In genomic region chr7:64451861-64452382, GRCm38 (mm10) we compare ENCODE assay signal across 17 mouse cellular contexts. TPM values are rescaled to one million over a fixed set of nuclear protein-coding genes. Genes with fewer than 3 reads are reported as not detected.
DNase-seq lines count a peak whose midpoint lies in the region; ATAC-seq and TF ChIP-seq lines count a peak whose summit lies in the region.
"Had no signal": no experiment of that assay in that cellular context is flagged by ENCODE, and none has a peak within 500 bp of the region (broad histone marks: within the 10 kb centered on the region; RNA-seq: fewer than 3 reads in every experiment).

No protein-coding gene starts in this region.

- no peaks in the 10 kb centered on the region for H3K36me3 ChIP-seq in forebrain, embryonic 13.5 days (ENCODE audit: poor library complexity, severe bottlenecking)
- no peaks in the 10 kb centered on the region for H3K36me3 ChIP-seq in forebrain, embryonic 10.5 days (replicated peaks)
- H3K36me3 ChIP-seq in midbrain, postnatal 0 days (ENCODE audit: insufficient read depth, low read length): no peaks in the 10 kb centered on the region
- H3K36me3 ChIP-seq in midbrain, embryonic 11.5 days (ENCODE audit: control insufficient read depth, insufficient read depth, low read length): no peaks in the 10 kb centered on the region
- H3K36me3 ChIP-seq in forebrain, postnatal 0 days (ENCODE audit: insufficient read depth): no peaks in the 10 kb centered on the region
- H3K36me3 ChIP-seq in neural tube, embryonic 13.5 days: no peaks in the 10 kb centered on the region
- H3K36me3 ChIP-seq in heart, embryonic 10.5 days: no peaks in the 10 kb centered on the region
- H3K36me3 ChIP-seq: limb, embryonic 12.5 days; liver, embryonic 15.5 days had no signal

- peaks cover 19% of the 10 kb centered on the region for H3K4me1 ChIP-seq in forebrain, embryonic 13.5 days
- 0 out of 2 replicates have a peak, but pooled peaks cover 3% of the 10 kb centered on the region for H3K4me1 ChIP-seq in forebrain, embryonic 10.5 days
- no peaks in the 10 kb centered on the region for H3K4me1 ChIP-seq in midbrain, postnatal 0 days (ENCODE audit: insufficient read depth, low read length)
- H3K4me1 ChIP-seq in midbrain, embryonic 11.5 days (ENCODE audit: control insufficient read depth, insufficient read depth, low read length): no peaks in the 10 kb centered on the region
- peaks cover 8% of the 10 kb centered on the region; the same call in 1 of the 2 replicates for H3K4me1 ChIP-seq in forebrain, postnatal 0 days (ENCODE audit: insufficient read depth)
- peaks cover 10% of the 10 kb centered on the region; the same call in 1 of the 2 replicates for H3K4me1 ChIP-seq in neural tube, embryonic 13.5 days (replicated peaks)
- no peaks in the 10 kb centered on the region for H3K4me1 ChIP-seq in heart, embryonic 10.5 days
- H3K4me1 ChIP-seq: limb, embryonic 12.5 days; liver, embryonic 15.5 days had no signal

- DNase-seq in forebrain, embryonic 10.5 days (ENCODE audit: extremely low spot score, low spot score): no peak
- DNase-seq in midbrain, postnatal 0 days (ENCODE audit: low spot score): peak; percentile 23
- DNase-seq in midbrain, embryonic 11.5 days (ENCODE audit: low spot score, missing footprints): no peak
- DNase-seq in forebrain, postnatal 0 days: no peak
- no peak for DNase-seq in heart, embryonic 10.5 days (ENCODE audit: low spot score)
- DNase-seq: B cell, adult 2 months; gastrocnemius, postnatal 14 days; kidney, adult 11 months; kidney, postnatal 14 days; lung, postnatal 14 days; thymus, adult 18-20 months had no signal

- no peak overlapping the region for H3K4me3 ChIP-seq in forebrain, embryonic 13.5 days
- H3K4me3 ChIP-seq in forebrain, embryonic 10.5 days: no peak overlapping the region
- H3K4me3 ChIP-seq in midbrain, postnatal 0 days (ENCODE audit: low read depth, low read length): no peak overlapping the region
- no peak overlapping the region for H3K4me3 ChIP-seq in midbrain, embryonic 11.5 days (ENCODE audit: low read depth, low read length)
- H3K4me3 ChIP-seq in forebrain, postnatal 0 days (ENCODE audit: low read depth, low read length): no peak overlapping the region
- H3K4me3 ChIP-seq in neural tube, embryonic 13.5 days: no peak overlapping the region
- no peak overlapping the region for H3K4me3 ChIP-seq in heart, embryonic 10.5 days
- H3K4me3 ChIP-seq: limb, embryonic 12.5 days; liver, embryonic 15.5 days had no signal

- no peak for TF ChIP-seq CTCF in midbrain, postnatal 0 days (IDR thresholded peaks at IDR 0.05)
- TF ChIP-seq CTCF in forebrain, postnatal 0 days (IDR thresholded peaks at IDR 0.05; ENCODE audit: low read depth): no peak

- no peak overlapping the region for H3K4me2 ChIP-seq in forebrain, embryonic 13.5 days
- H3K4me2 ChIP-seq in midbrain, postnatal 0 days (ENCODE audit: low read depth, low read length, poor library complexity, severe bottlenecking): no peak overlapping the region
- no peak overlapping the region for H3K4me2 ChIP-seq in midbrain, embryonic 11.5 days
- no peak overlapping the region for H3K4me2 ChIP-seq in forebrain, postnatal 0 days (ENCODE audit: low read depth)
- no peak overlapping the region for H3K4me2 ChIP-seq in neural tube, embryonic 13.5 days
- H3K4me2 ChIP-seq: limb, embryonic 12.5 days; liver, embryonic 15.5 days had no signal

- H3K9ac ChIP-seq in forebrain, embryonic 13.5 days: no peak overlapping the region
- H3K9ac ChIP-seq in midbrain, postnatal 0 days (replicated peaks; ENCODE audit: low read length, poor library complexity, severe bottlenecking): no peak overlapping the region
- H3K9ac ChIP-seq in midbrain, embryonic 11.5 days (ENCODE audit: low read length): no peak overlapping the region
- no peak overlapping the region for H3K9ac ChIP-seq in forebrain, postnatal 0 days
- no peak overlapping the region for H3K9ac ChIP-seq in neural tube, embryonic 13.5 days
- H3K9ac ChIP-seq: limb, embryonic 12.5 days; liver, embryonic 15.5 days had no signal

- no peaks in the 10 kb centered on the region for H3K9me3 ChIP-seq in forebrain, embryonic 13.5 days (replicated peaks)
- no peaks in the 10 kb centered on the region for H3K9me3 ChIP-seq in forebrain, embryonic 10.5 days
- H3K9me3 ChIP-seq in midbrain, postnatal 0 days (ENCODE audit: low read length): no peaks in the 10 kb centered on the region
- H3K9me3 ChIP-seq in midbrain, embryonic 11.5 days (ENCODE audit: control insufficient read depth, low read length): no peaks in the 10 kb centered on the region
- H3K9me3 ChIP-seq in forebrain, postnatal 0 days (ENCODE audit: low read length): no peaks in the 10 kb centered on the region
- H3K9me3 ChIP-seq in neural tube, embryonic 13.5 days: no peaks in the 10 kb centered on the region
- H3K9me3 ChIP-seq in heart, embryonic 10.5 days: no peaks in the 10 kb centered on the region
- H3K9me3 ChIP-seq: limb, embryonic 12.5 days; liver, embryonic 15.5 days had no signal

- ATAC-seq in forebrain, embryonic 13.5 days: no peak
- no peak for ATAC-seq in midbrain, postnatal 0 days (ENCODE audit: low FRiP score)
- no peak for ATAC-seq in midbrain, embryonic 11.5 days (ENCODE audit: low FRiP score)
- ATAC-seq in forebrain, postnatal 0 days: peak; percentile 41
- 0 out of 2 replicates have a peak, but pooled peaks have one; percentile 48 for ATAC-seq in neural tube, embryonic 13.5 days (ENCODE audit: low read depth)
- no peak for ATAC-seq in monocyte, adult 5-6 weeks (replicated peaks; ENCODE audit: insufficient number of reproducible peaks, low FRiP score, low TSS enrichment, poor library complexity, severe bottlenecking)
- ATAC-seq: Patski had no signal

- peak overlapping the region; percentile 74 for H3K27ac ChIP-seq in forebrain, embryonic 13.5 days
- H3K27ac ChIP-seq in forebrain, embryonic 10.5 days: no peak overlapping the region
- H3K27ac ChIP-seq in midbrain, postnatal 0 days (ENCODE audit: low read depth, low read length): no peak overlapping the region
- no peak overlapping the region for H3K27ac ChIP-seq in midbrain, embryonic 11.5 days (ENCODE audit: low read depth, low read length)
- H3K27ac ChIP-seq in forebrain, postnatal 0 days (ENCODE audit: low read depth, low read length): peak overlapping the region; percentile 50
- peak overlapping the region; percentile 3; the same call in 1 of the 2 replicates for H3K27ac ChIP-seq in neural tube, embryonic 13.5 days (replicated peaks)
- no peak overlapping the region for H3K27ac ChIP-seq in heart, embryonic 10.5 days
- H3K27ac ChIP-seq: limb, embryonic 12.5 days; liver, embryonic 15.5 days had no signal

- WGBS in forebrain, embryonic 13.5 days: 81% methylated on average over 5 of the region's 5 CpGs
- 90% methylated on average over 5 of the region's 5 CpGs for WGBS in forebrain, embryonic 10.5 days
- 87% methylated on average over 5 of the region's 5 CpGs for WGBS in midbrain, postnatal 0 days
- 85% methylated on average over 5 of the region's 5 CpGs for WGBS in midbrain, embryonic 11.5 days
- WGBS in forebrain, postnatal 0 days: 75% methylated on average over 5 of the region's 5 CpGs
- 83% methylated on average over 5 of the region's 5 CpGs for WGBS in neural tube, embryonic 13.5 days
- WGBS in heart, embryonic 10.5 days: 70% methylated on average over 5 of the region's 5 CpGs

- no peaks in the 10 kb centered on the region for H3K27me3 ChIP-seq in forebrain, embryonic 13.5 days
- no peaks in the 10 kb centered on the region for H3K27me3 ChIP-seq in forebrain, embryonic 10.5 days (ENCODE audit: poor library complexity, severe bottlenecking)
- no peaks in the 10 kb centered on the region for H3K27me3 ChIP-seq in midbrain, postnatal 0 days (ENCODE audit: insufficient read depth, low read length)
- no peaks in the 10 kb centered on the region for H3K27me3 ChIP-seq in midbrain, embryonic 11.5 days (ENCODE audit: control insufficient read depth, insufficient read depth, low read length)
- H3K27me3 ChIP-seq in forebrain, postnatal 0 days (ENCODE audit: insufficient read depth, low read length): no peaks in the 10 kb centered on the region
- H3K27me3 ChIP-seq in neural tube, embryonic 13.5 days: no peaks in the 10 kb centered on the region
- no peaks in the 10 kb centered on the region for H3K27me3 ChIP-seq in heart, embryonic 10.5 days (ENCODE audit: insufficient read depth, poor library complexity, severe bottlenecking)
- H3K27me3 ChIP-seq: limb, embryonic 12.5 days; liver, embryonic 15.5 days had no signal

RNA-seq across cellular contexts. Expression of gene Apba2, which starts 49.6 kb away (rescaled TPM):
- polyA plus RNA-seq in forebrain, embryonic 13.5 days (2015; fragmentation: Nextera tagmentation; extraction: Ambion mirVana): 115 and 132 TPM in 2 replicates
- polyA plus RNA-seq in forebrain, embryonic 10.5 days (2016; fragmentation: Nextera tagmentation; extraction: Ambion mirVana): 42.3 and 46.1 TPM in 2 replicates
- total RNA-seq in midbrain, postnatal 0 days (2014; rRNA removed): 374 and 379 TPM in 2 replicates
- 185 and 199 TPM in 2 replicates for polyA plus RNA-seq in midbrain, postnatal 0 days (2015; fragmentation: Nextera tagmentation; extraction: Ambion mirVana)
- 68.3 and 82.4 TPM in 2 replicates for polyA plus RNA-seq in midbrain, embryonic 11.5 days (2014; fragmentation: Nextera tagmentation; extraction: Ambion mirVana)
- 332 and 333 TPM in 2 replicates for total RNA-seq in forebrain, postnatal 0 days (2014; rRNA removed)
- polyA plus RNA-seq in forebrain, postnatal 0 days (2015; fragmentation: Nextera tagmentation; extraction: Ambion mirVana): 164 and 227 TPM in 2 replicates
- polyA plus RNA-seq in neural tube, embryonic 13.5 days (2015; fragmentation: Nextera tagmentation; extraction: Ambion mirVana): 132 and 141 TPM in 2 replicates
- not detected in 3 replicates for total RNA-seq in monocyte, adult 5-6 weeks (2017)
- polyA plus RNA-seq in heart, embryonic 10.5 days (2016; fragmentation: Nextera tagmentation; extraction: Ambion mirVana): 0.28 and 1.0 TPM in 2 replicates
- polyA plus RNA-seq: Patski had no signal

RNA-seq across cellular contexts. Expression of gene Mcee, which starts 59.5 kb away (rescaled TPM):
- 39.1 and 44.9 TPM in 2 replicates for polyA plus RNA-seq in forebrain, embryonic 13.5 days (2015; fragmentation: Nextera tagmentation; extraction: Ambion mirVana)
- polyA plus RNA-seq in forebrain, embryonic 10.5 days (2016; fragmentation: Nextera tagmentation; extraction: Ambion mirVana): 40.3 and 43.8 TPM in 2 replicates
- total RNA-seq in midbrain, postnatal 0 days (2014; rRNA removed): 12.2 and 14.7 TPM in 2 replicates
- 43.6 and 44.2 TPM in 2 replicates for polyA plus RNA-seq in midbrain, postnatal 0 days (2015; fragmentation: Nextera tagmentation; extraction: Ambion mirVana)
- polyA plus RNA-seq in midbrain, embryonic 11.5 days (2014; fragmentation: Nextera tagmentation; extraction: Ambion mirVana): 43.2 and 45.6 TPM in 2 replicates
- 12.4 and 13.7 TPM in 2 replicates for total RNA-seq in forebrain, postnatal 0 days (2014; rRNA removed)
- 38.4 and 41.6 TPM in 2 replicates for polyA plus RNA-seq in forebrain, postnatal 0 days (2015; fragmentation: Nextera tagmentation; extraction: Ambion mirVana)
- 35.5 and 47.7 TPM in 2 replicates for polyA plus RNA-seq in neural tube, embryonic 13.5 days (2015; fragmentation: Nextera tagmentation; extraction: Ambion mirVana)
- total RNA-seq in monocyte, adult 5-6 weeks (2017): 24.9 to 27.4 TPM (median 26.5 TPM) in 3 replicates
- 58.2 and 73.7 TPM in 2 replicates for polyA plus RNA-seq in heart, embryonic 10.5 days (2016; fragmentation: Nextera tagmentation; extraction: Ambion mirVana)

RNA-seq across cellular contexts. Expression of gene Mphosph10, which starts 59.9 kb away (rescaled TPM):
- polyA plus RNA-seq in forebrain, embryonic 13.5 days (2015; fragmentation: Nextera tagmentation; extraction: Ambion mirVana): 38.0 and 39.3 TPM in 2 replicates
- 58.8 and 64.7 TPM in 2 replicates for polyA plus RNA-seq in forebrain, embryonic 10.5 days (2016; fragmentation: Nextera tagmentation; extraction: Ambion mirVana)
- total RNA-seq in midbrain, postnatal 0 days (2014; rRNA removed): 5.4 and 10.1 TPM in 2 replicates
- 19.2 and 20.3 TPM in 2 replicates for polyA plus RNA-seq in midbrain, postnatal 0 days (2015; fragmentation: Nextera tagmentation; extraction: Ambion mirVana)
- 57.2 and 61.0 TPM in 2 replicates for polyA plus RNA-seq in midbrain, embryonic 11.5 days (2014; fragmentation: Nextera tagmentation; extraction: Ambion mirVana)
- 17.3 and 18.9 TPM in 2 replicates for total RNA-seq in forebrain, postnatal 0 days (2014; rRNA removed)
- polyA plus RNA-seq in forebrain, postnatal 0 days (2015; fragmentation: Nextera tagmentation; extraction: Ambion mirVana): 20.0 and 21.5 TPM in 2 replicates
- polyA plus RNA-seq in neural tube, embryonic 13.5 days (2015; fragmentation: Nextera tagmentation; extraction: Ambion mirVana): 30.1 and 35.9 TPM in 2 replicates
- total RNA-seq in monocyte, adult 5-6 weeks (2017): 34.2 to 71.2 TPM (median 57.5 TPM) in 3 replicates
- polyA plus RNA-seq in heart, embryonic 10.5 days (2016; fragmentation: Nextera tagmentation; extraction: Ambion mirVana): 30.8 and 47.8 TPM in 2 replicates

Comparison
In these comparisons a context has a peak if more than half of its experiments do, and no peak if none do; other contexts are left out.
1. ATAC-seq: peak in forebrain, postnatal 0 days (single experiment) and neural tube, embryonic 13.5 days (single experiment); none in forebrain, embryonic 13.5 days (single experiment), midbrain, postnatal 0 days (single experiment), midbrain, embryonic 11.5 days (single experiment) and monocyte, adult 5-6 weeks (single experiment).
2. H3K27ac ChIP-seq: peak in forebrain, embryonic 13.5 days (single experiment), forebrain, postnatal 0 days (single experiment) and neural tube, embryonic 13.5 days (single experiment); none in forebrain, embryonic 10.5 days (single experiment), midbrain, postnatal 0 days (single experiment), midbrain, embryonic 11.5 days (single experiment) and heart, embryonic 10.5 days (single experiment).
3. RNA of gene Apba2, which starts 49.6 kb away (polyA plus RNA-seq): 164 to 227 TPM in forebrain, postnatal 0 days, 185 to 199 TPM in midbrain, postnatal 0 days, 132 to 141 TPM in neural tube, embryonic 13.5 days, 115 to 132 TPM in forebrain, embryonic 13.5 days, 68.3 to 82.4 TPM in midbrain, embryonic 11.5 days and 42.3 to 46.1 TPM in forebrain, embryonic 10.5 days; 0.28 to 1.0 TPM in heart, embryonic 10.5 days; every median in the first group is over 10 times any median in the second.